Mouse (Mus musculus) ES-Bruce4 (cell line): ENCODE measurements around the gene Foxo3.

Experiments used
- CTCF ChIP-seq: IDR thresholded peaks from one replicate; pipeline ENCODE4 v1.8.1; 2011; ENCODE audit warnings: low read depth, low read length
- POLR2A ChIP-seq: IDR thresholded peaks from one replicate; pipeline ENCODE4 v1.8.1; 2011; ENCODE audit warnings: low read length; ENCODE audit not compliant: insufficient read depth

- no peak for TF ChIP-seq CTCF
- TF ChIP-seq POLR2A = no peak
Measured at GRCm38 (mm10) chr10:42308687-42308987, 32.1 kb upstream of the Foxo3 start.
